Mouse (Mus musculus) mature B cell (primary cell): ENCODE data around the gene Gm47969.
"Not testable (repeated sequence)": the region's sequence is repeated elsewhere in the genome, so short reads cannot be mapped to it uniquely, and the experiment has no call there.

Experiments
- in situ Hi-C: fragments of 300-500 bp; cut with MboI; formaldehyde crosslinking; loops from 2 replicates; pipeline ENCODE4 v1.14.3; 2019

Gm47969 gene

GRCm38 (mm10) chr1:83044882-83045427 lies at the start of gene Gm47969:
Gm47969 (plus strand) TSS chr1:83044932.
- in situ Hi-C loops: no loop called here

GRCm38 (mm10) chr1:83000306-83000705 lies 44.4 kb upstream of the Gm47969 start, which contains the start of gene Gm47959:
Gm47959 (plus strand) TSS chr1:83000548.
- in situ Hi-C loops: not testable (repeated sequence)

- in situ Hi-C loops: no loop called here
Observed at GRCm38 (mm10) chr1:83006218-83007179, 38.2 kb upstream of the Gm47969 start.

GRCm38 (mm10) chr1:83007471-83007870 lies 37.3 kb upstream of the Gm47969 start:
- in situ Hi-C loops: no loop called here

- in situ Hi-C loops: no loop called here
Observed at GRCm38 (mm10) chr1:83014477-83014876, 30.3 kb upstream of the Gm47969 start.

- in situ Hi-C loops: no loop called here
Observed at GRCm38 (mm10) chr1:83015329-83015879, 29.3 kb upstream of the Gm47969 start.

GRCm38 (mm10) chr1:83016556-83016955 lies 28.2 kb upstream of the Gm47969 start:
- in situ Hi-C loops: no loop called here

GRCm38 (mm10) chr1:83031950-83032349 lies 12.8 kb upstream of the Gm47969 start:
- in situ Hi-C loops: no loop called here

GRCm38 (mm10) chr1:83032508-83032907 lies 12.2 kb upstream of the Gm47969 start:
- in situ Hi-C loops: no loop called here

GRCm38 (mm10) chr1:83034509-83034908 lies 10.2 kb upstream of the Gm47969 start:
- in situ Hi-C loops: no loop called here

- in situ Hi-C loops: no loop called here
Observed at GRCm38 (mm10) chr1:83036892-83037667, 7.7 kb upstream of the Gm47969 start.

GRCm38 (mm10) chr1:83038109-83038672 lies 6.5 kb upstream of the Gm47969 start, which contains the start of gene Slc19a3:
Slc19a3 (minus strand) TSS chr1:83038448.
- in situ Hi-C loops: no loop called here

GRCm38 (mm10) chr1:83039080-83039479 lies 5.7 kb upstream of the Gm47969 start:
- in situ Hi-C loops: no loop called here

GRCm38 (mm10) chr1:83042380-83042779 lies 2.4 kb upstream of the Gm47969 start, which contains the start of gene Krtap28-10:
Krtap28-10 (minus strand) TSS chr1:83042480.
- in situ Hi-C loops: no loop called here

- in situ Hi-C loops: no loop called here
Observed at GRCm38 (mm10) chr1:83058481-83058880, 13.7 kb downstream of the Gm47969 start.

- in situ Hi-C loops: no loop called here
Observed at GRCm38 (mm10) chr1:83059278-83059677, 14.5 kb downstream of the Gm47969 start, which contains the start of gene A030005K14Rik. A030005K14Rik (minus strand) TSS chr1:83059378.

- in situ Hi-C loops: no loop called here
Observed at GRCm38 (mm10) chr1:83060643-83061042, 15.9 kb downstream of the Gm47969 start, which contains the start of gene Krtap28-13. Krtap28-13 (plus strand) TSS chr1:83060930.

GRCm38 (mm10) chr1:83064851-83065250 lies 20.1 kb downstream of the Gm47969 start:
- in situ Hi-C loops: no loop called here

GRCm38 (mm10) chr1:83066577-83066976 lies 21.8 kb downstream of the Gm47969 start:
- in situ Hi-C loops: no loop called here

GRCm38 (mm10) chr1:83067205-83067604 lies 22.5 kb downstream of the Gm47969 start:
- in situ Hi-C loops: no loop called here

- in situ Hi-C loops: no loop called here
Observed at GRCm38 (mm10) chr1:83075526-83076189, 30.9 kb downstream of the Gm47969 start.
